Mouse (Mus musculus) ES-E14 (cell line): ENCODE data around the gene Atxn10.
"Not testable (repeated sequence)": the region's sequence is repeated elsewhere in the genome, so short reads cannot be mapped to it uniquely, and the experiment has no call there.

Source experiments
- CHD2 ChIP-seq: IDR thresholded peaks from 2 replicates; pipeline ENCODE4 v1.6.1; 2014; ENCODE audit warnings: mild to moderate bottlenecking, low read depth, low read length, inconsistent platforms
- HCFC1 ChIP-seq: IDR thresholded peaks from 2 replicates; pipeline ENCODE4 v1.6.1; 2012; ENCODE audit warnings: low read length, inconsistent platforms, borderline replicate concordance; ENCODE audit not compliant: insufficient read depth
- MAFK ChIP-seq: IDR thresholded peaks from 2 replicates; pipeline ENCODE4 v1.6.1; 2014; ENCODE audit warnings: mild to moderate bottlenecking, low read depth, low read length, inconsistent platforms; ENCODE audit not compliant: insufficient read depth
- ZC3H11A ChIP-seq: IDR thresholded peaks from 2 replicates; pipeline ENCODE4 v1.6.1; 2012; ENCODE audit warnings: low read depth, mild to moderate bottlenecking, inconsistent platforms, low read length, borderline replicate concordance
- ZNF384 ChIP-seq: IDR thresholded peaks from 2 replicates; pipeline ENCODE4 v1.6.1; 2012; ENCODE audit warnings: low read depth, low read length, inconsistent platforms

- not testable (repeated sequence) for TF ChIP-seq CHD2, HCFC1, MAFK, ZC3H11A, ZNF384
Observed at GRCm38 (mm10) chr15:85333511-85333910, 2.5 kb upstream of the Atxn10 start.
